Mouse (Mus musculus) liver, adult 2 months (tissue): Measurements from ENCODE around the gene Ctsg. TPM values are rescaled to one million over a fixed set of nuclear protein-coding genes. Genes with fewer than 3 reads are reported as not detected.

Experiments
- DNase-seq: peaks from one replicate; pipeline ENCODE4 v3.0.0-alpha.2; 2011; ENCODE audit warnings: low read depth, low spot score; ENCODE audit errors: extremely low read depth
- H3K27ac ChIP-seq: fragments of 200-500 bp; replicated peaks from 2 replicates; pipeline ENCODE4 v1.5.1; 2012; ENCODE audit warnings: low read depth, mild to moderate bottlenecking, control low read depth, inconsistent platforms, low read length; ENCODE audit not compliant: insufficient read depth
- H3K27me3 ChIP-seq: fragments of 200-500 bp; 2 replicates; pipeline ENCODE4 v1.6.1; 2012; ENCODE audit warnings: mild to moderate bottlenecking, moderate library complexity, low read length, inconsistent platforms; ENCODE audit not compliant: control insufficient read depth, insufficient read depth
- H3K36me3 ChIP-seq: fragments of 200-500 bp; 2 replicates; pipeline ENCODE4 v1.6.1; 2012; ENCODE audit warnings: low read length, inconsistent platforms; ENCODE audit not compliant: control insufficient read depth, insufficient read depth
- H3K4me1 ChIP-seq: fragments of 200-500 bp; 2 replicates; pipeline ENCODE4 v1.6.1; 2011; ENCODE audit warnings: low read length; ENCODE audit not compliant: control insufficient read depth, insufficient read depth
- H3K4me3 ChIP-seq: fragments of 200-500 bp; 2 replicates; pipeline ENCODE4 v1.5.1; 2011; ENCODE audit warnings: low read depth, mild to moderate bottlenecking, control low read depth, low read length, moderate library complexity; ENCODE audit not compliant: insufficient read depth
- H3K79me2 ChIP-seq: fragments of 200-500 bp; 2 replicates; pipeline ENCODE4 v1.6.1; 2012; ENCODE audit warnings: inconsistent platforms, mild to moderate bottlenecking, low read length, moderate library complexity; ENCODE audit not compliant: control insufficient read depth, insufficient read depth
- H3K9ac ChIP-seq: fragments of 200-500 bp; 2 replicates; pipeline ENCODE4 v1.6.1; 2012; ENCODE audit warnings: low read depth, mild to moderate bottlenecking, control low read depth, inconsistent platforms, low read length
- CTCF ChIP-seq: fragments of 200-500 bp; IDR thresholded peaks from 2 replicates; pipeline ENCODE4 v1.5.1; 2011; ENCODE audit warnings: low read depth, low read length, control low read depth
- POLR2A ChIP-seq: fragments of 200-500 bp; IDR thresholded peaks from 2 replicates; pipeline ENCODE4 v1.6.1; 2011; ENCODE audit warnings: low read length, control low read depth; ENCODE audit not compliant: insufficient read depth; ENCODE audit errors: extremely low read depth
- WGBS: fragments of 180-500 bp; shearing (Covaris S2); methylation state at CpG from one replicate; pipeline ENCODE4 v1.1.7; 2018; 5-methylcytosine and 5-hydroxymethylcytosine counted together
- polyA plus RNA-seq: library from polyadenylated mRNA; depleted of rRNA; stranded (reverse); fragments of >200 nt; gene quantifications from 2 replicates; pipeline ENCODE4 v1.2.3, GENCODE M21; 2012
- total RNA-seq: library from RNA; depleted of rRNA; stranded (reverse); fragments of >200 nt; gene quantifications from 2 replicates; pipeline ENCODE4 v1.2.3, GENCODE M21; 2014

Ctsg gene
- total and polyA plus RNA-seq, 2 experiments: not detected

DNA sequence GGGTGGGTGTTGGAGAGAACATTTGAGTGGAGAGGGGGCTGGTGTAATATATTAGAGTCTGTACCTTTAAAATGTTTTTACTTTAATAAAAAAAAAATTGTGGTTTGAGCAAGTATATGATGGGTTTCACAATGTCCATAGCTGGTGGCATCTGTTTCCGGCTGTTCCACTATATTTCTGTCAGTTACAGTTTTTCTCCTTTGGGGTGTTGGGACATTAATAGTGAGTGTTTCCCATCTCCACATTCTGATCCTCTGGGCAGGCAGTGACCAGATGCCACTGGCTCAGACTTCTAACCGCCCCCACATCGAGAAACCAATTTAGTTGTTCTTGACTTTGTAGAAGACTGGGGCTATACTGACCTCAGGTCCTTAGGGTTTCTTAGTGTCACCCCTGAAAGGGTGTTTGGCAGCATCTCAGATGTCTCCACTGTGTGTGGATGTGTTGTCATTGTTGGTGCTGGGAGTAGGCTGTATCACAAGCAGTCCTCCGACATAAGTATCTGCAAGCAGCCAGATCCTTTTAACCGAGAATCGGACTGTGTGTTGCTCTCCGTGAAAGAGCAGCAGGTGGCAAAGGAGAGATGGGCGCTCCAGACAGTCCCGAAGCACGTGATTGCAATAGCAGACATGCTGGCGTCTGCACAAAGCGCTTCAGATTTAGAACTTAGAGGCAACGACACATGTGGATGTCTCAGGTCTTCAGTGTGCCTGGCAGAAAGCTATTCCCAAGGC is 3.2 kb upstream of the Ctsg start:
- no peak for TF ChIP-seq POLR2A
- TF ChIP-seq CTCF: no peak
- Histone ChIP-seq H3K9ac (no peak overlapping the region), H3K79me2 (no peaks in the 10 kb centered on the region), H3K4me3 (no peak overlapping the region), H3K27ac (no peak overlapping the region), H3K36me3 (no peaks in the 10 kb centered on the region), H3K4me1 (no peaks in the 10 kb centered on the region), H3K27me3 (no peaks in the 10 kb centered on the region)
- 76% methylated on average over 13 of the region's 13 CpGs for WGBS
- DNase-seq: no peak

DNA sequence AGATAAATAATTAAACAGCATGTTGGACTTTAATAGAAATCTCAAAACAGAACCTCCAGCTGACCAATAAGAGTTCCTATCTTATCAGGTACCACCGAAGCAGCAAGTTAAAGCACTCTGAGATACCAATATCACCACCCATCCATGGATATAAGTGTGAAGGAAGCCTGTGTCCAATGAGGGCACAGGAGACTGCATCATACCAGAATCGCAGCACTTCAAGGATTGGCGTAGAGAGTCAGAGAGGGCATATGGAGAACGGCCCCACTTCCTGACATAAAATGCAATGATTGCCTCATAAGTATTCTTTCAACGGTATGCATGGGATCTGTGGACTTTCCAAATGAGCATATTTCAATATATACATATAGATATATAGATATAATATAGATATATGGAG is 2.6 kb upstream of the Ctsg start:
- Histone ChIP-seq H3K9ac (no peak overlapping the region), H3K79me2 (no peaks in the 10 kb centered on the region), H3K27ac (no peak overlapping the region), H3K4me1 (no peaks in the 10 kb centered on the region), H3K4me3 (no peak overlapping the region), H3K36me3 (no peaks in the 10 kb centered on the region), H3K27me3 (no peaks in the 10 kb centered on the region)
- TF ChIP-seq CTCF: no peak
- no peak for TF ChIP-seq POLR2A
- WGBS: 77% methylated on average over 5 of the region's 5 CpGs
- DNase-seq: no peak

DNA sequence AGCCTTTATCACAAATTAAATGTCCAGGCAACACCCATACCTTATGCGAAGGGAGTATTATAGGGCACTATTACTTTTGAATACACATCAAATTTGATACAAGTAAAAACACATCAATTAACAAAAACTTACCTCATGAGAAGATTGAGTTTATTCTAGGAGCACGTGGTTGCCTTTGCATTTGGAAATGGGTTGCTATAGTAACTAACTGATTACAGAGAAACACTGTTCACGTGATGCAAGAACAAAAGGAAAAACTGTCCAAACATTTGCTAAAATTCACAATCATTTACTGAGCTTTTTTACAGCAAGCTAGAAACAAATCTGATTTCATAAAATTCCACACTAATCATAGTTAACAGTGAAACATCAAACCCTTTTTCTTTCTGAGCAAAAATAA is 1.1 kb upstream of the Ctsg start:
- Histone ChIP-seq H3K27me3 (no peaks in the 10 kb centered on the region), H3K79me2 (no peaks in the 10 kb centered on the region), H3K4me1 (no peaks in the 10 kb centered on the region), H3K9ac (no peak overlapping the region), H3K36me3 (no peaks in the 10 kb centered on the region), H3K27ac (no peak overlapping the region), H3K4me3 (no peak overlapping the region)
- 60% methylated on average over 3 of the region's 3 CpGs for WGBS
- TF ChIP-seq CTCF (no peak), POLR2A (no peak)
- DNase-seq: no peak

DNA sequence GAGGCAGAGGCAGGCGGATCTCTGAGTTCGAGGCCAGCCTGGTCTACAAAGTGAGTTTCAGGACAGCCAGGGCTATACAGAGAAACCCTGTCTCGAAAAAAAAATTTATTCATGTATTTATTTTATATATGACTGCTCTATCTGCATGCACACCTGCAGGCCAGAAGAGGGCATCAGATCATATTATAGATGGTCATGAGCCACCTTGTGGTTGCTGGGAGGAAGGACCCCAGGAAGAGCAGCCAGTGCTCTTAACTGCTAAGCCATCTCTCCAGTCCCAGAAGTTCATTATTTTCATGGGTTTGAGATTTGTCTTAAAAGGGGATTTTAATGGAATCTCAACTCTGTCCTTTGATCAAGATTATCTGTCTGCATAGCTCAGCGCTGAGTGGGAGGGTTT is 3.4 kb downstream of the Ctsg start:
- DNase-seq: peak; percentile 1
- Histone ChIP-seq H3K4me3 (no peak overlapping the region), H3K9ac (no peak overlapping the region), H3K79me2 (no peaks in the 10 kb centered on the region), H3K4me1 (no peaks in the 10 kb centered on the region), H3K27me3 (no peaks in the 10 kb centered on the region), H3K36me3 (no peaks in the 10 kb centered on the region), H3K27ac (no peak overlapping the region)
- TF ChIP-seq POLR2A (no peak), CTCF (peak; percentile 19; the same call in 1 of the 2 replicates)
- WGBS: 71% methylated on average over 4 of the region's 4 CpGs

DNA sequence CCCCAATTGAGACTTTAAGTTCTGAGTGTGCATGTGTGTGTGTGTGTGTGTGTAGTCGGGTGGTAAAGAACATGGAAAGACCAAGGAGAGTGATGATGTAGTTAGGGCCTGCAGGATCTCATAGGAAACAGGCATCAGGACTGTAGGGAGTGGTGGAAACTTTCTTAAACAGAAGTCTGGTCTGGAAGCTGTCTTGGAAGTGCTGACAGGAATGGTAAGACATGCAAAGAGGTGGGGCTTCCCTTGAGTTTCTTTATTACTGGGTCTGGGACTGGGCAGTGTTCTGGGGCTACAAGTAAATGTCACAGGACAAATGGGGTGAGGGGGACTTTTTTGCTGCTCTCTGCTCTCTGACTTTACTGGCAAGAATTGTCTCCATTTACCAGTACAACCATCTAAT is 4.8 kb downstream of the Ctsg start:
- no peaks in the 10 kb centered on the region for H3K4me1 ChIP-seq
- H3K36me3 ChIP-seq: no peaks in the 10 kb centered on the region
- 86% methylated on average over 1 of the region's 1 CpGs for WGBS

DNA sequence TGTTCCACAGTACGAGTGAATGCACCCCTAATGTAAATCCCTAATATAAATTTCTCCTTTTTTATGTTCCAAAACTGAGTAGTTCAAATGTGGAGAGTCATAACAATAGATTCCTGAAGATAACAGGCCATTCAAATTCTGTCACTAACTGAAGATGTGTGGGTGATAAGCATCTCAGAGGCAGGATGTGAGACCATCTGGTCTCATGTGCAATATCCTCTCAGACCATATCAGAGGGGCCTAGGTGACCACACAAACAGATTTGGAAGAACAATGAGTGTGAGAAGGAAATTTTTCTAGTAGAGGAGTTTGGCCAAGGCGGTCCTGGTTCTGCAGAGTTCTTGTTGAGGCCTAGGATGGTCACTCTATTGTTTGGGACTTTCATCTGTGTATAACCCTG is 9.0 kb downstream of the Ctsg start:
- DNase-seq: no peak
- Histone ChIP-seq H3K4me1 (no peaks in the 10 kb centered on the region), H3K27me3 (no peaks in the 10 kb centered on the region), H3K79me2 (no peaks in the 10 kb centered on the region), H3K36me3 (no peaks in the 10 kb centered on the region), H3K27ac (no peak overlapping the region), H3K9ac (no peak overlapping the region), H3K4me3 (no peak overlapping the region)
- WGBS: 72% methylated on average over 2 of the region's 2 CpGs
- TF ChIP-seq CTCF (no peak), POLR2A (no peak)

More for the DNA sequence above, 4.8 kb downstream of the Ctsg start:
- Histone ChIP-seq H3K27me3 (no peaks in the 10 kb centered on the region), H3K4me3 (no peak overlapping the region), H3K79me2 (no peaks in the 10 kb centered on the region), H3K9ac (no peak overlapping the region), H3K27ac (no peak overlapping the region)
- TF ChIP-seq CTCF: no peak
- TF ChIP-seq POLR2A: no peak
- DNase-seq: no peak
